Mouse (Mus musculus) adrenal gland, postnatal 25 days (tissue): ENCODE results near the gene Gm20716. TPM values are rescaled to one million over a fixed set of nuclear protein-coding genes. Genes with fewer than 3 reads are reported as not detected.

Experiments
- DNase-seq: peaks from one replicate; pipeline ENCODE4 v3.0.0; 2021; ENCODE audit warnings: mixed read lengths
- total RNA-seq: library from RNA; stranded (reverse); gene quantifications from 2 replicates; pipeline ENCODE4 v1.2.3, GENCODE M21; 2021

The Gm20716 gene
- total RNA-seq, 1 experiment from 2014 or later = 27.1 TPM

DNA sequence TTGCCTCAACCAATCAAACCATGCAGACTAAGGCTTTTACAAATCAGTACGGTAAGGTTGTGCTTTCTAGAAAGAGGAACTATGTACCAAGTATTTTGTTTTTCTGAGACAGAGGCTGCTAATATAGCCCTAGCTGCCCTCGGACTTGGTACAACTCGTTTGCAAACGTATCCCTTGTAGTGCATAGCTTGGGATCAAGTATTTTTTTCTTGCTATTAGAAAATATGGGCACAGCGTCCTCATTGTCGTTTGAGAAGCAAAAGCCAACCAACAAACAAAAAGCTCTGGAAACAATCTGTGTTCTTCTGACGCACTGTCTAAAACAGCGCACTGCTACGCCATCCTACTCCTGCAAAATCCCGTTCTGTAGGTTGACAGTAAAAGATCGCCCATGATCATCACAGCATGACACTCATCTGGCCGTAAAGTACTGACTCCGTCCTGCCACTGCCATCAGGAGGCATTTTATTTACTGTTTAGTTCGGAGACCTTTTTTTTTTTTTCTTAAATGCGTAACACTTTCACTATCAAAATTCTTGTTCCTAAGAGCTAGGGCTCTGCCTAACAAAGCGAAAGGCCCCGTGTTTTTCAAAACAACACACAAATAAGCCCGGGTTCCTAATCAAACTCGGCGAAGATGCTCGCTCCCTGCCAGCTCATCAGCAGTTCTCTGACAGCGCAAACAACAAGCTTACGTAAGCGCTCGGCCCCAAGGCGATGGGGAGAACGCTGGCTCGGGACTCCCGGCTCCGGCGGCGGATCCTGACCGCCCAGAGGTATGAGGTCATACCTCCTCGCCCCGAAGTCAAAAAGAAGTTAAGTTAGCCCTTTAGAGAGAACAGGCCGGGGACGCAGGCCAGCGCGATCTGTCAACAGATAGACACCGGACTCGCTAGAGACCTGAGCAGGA lies 793 bp downstream of the Gm20716 start:
- DNase-seq = peak; percentile 57

DNA sequence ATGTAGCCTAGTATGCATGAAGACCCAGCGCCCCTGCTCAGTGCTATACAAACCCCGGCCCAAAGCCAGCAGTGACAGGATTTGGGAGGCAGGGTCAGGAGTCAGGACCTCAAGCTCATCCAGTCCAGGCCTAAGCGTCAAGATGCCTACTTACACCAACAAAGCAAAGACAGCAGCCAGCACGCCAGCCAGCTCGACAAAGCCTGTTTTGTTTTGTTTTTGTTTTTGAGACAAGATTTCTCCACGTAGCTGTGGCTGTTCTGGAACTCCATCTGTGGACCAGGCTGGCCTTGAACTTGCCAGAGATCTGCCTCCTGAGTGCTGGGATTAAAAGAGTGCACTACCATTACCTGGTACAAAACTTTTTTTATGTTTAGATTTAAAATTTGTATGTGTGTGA lies 6.8 kb downstream of the Gm20716 start:
- DNase-seq = no peak

DNA sequence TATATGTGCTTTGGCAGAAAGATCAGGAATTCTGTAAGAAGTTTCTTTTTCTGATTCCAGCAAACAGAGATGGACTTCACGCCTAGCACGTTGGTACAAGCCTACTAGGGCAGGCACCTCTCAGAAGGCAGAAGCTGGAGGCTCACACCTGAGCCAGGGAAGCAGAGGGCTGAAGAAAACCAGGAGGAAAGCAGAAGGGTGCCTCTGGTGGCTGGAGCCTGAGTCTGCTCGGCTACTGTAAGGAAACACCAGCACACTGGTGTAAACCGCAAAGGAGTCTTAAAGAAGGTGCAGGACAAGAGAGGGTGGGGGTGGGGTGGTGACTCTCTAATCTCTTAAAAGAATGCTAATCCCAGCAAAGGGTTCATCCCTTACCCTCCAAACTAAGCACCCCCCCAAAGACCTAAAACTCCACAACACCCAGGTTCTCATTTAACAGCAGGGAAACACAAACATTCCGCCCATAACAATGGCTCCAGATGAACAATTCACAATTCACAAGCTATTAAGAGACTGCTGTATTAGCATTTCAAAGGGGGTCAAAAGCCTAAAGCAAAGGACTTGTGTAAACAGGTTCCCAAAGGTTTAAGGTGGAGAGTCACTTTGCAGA lies 16.3 kb downstream of the Gm20716 start:
- no peak for DNase-seq

DNA sequence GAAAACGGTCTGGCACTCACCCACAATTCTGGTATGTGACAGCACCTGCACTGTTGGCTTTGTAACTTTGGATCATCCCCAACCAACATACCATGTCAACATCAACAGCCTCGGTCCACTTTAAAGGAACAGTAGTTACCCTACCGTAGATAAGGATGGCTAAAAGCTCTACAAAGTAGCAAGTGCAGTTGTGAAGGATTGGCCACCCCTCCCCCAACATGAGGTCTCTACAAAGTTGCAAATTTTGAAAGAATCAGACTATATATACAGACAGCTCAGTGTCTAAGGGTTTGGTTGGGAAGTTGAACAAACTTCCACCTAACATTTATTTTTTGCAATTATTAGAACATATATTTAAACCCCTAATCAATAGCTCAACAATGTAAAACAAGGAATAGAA lies 22.3 kb downstream of the Gm20716 start:
- no peak for DNase-seq

DNA sequence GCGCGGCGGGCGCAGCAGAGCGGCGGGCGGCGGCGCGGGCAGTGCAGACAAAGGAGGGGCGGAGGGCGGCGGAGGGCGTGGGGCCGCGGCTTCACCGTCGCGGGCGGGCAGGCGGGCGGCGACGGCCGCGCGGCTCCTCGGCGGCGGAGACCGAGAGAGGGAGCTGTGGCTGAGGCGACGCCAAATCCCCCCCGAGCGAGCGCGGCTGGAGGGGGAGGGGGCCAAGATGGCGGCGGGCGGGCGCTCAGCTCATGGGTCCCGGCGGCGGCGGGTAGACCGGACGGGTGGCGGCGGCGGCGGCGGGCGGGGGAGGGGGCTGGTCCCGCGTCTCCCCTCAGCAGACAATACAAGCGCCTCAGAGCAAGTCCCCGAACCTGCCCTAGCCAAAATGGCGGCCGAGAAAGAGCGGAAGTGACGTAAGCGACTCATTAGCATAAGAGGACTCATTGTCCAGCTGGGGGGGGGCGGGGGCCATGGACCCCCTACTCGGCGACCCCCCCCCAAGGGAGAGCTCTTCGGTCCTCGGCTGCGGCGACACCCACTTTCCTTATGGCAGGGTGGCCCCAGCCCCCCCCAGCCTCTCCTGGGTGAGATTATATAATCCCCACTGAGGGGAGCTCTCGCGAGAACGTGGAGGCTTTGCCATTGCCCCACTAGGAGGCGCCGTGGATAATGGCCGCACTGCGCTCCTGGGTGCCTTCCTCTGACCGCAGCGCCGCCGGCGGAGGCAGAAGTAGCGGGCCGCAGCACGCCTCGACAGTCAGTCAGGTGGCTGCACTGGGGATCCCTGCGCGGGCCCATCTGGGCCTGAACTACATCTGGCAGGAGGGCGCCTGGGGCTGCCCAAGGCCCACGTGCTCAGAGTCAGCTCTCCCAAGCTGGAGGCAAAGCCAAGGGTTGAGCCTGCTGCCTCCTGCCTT lies 23.2 kb downstream of the Gm20716 start, which contains the start of gene Adnp:
TSS of gene Adnp (minus strand) at position 388 of the 920 bp plus-strand sequence.
- peak; percentile 92 for DNase-seq

DNA sequence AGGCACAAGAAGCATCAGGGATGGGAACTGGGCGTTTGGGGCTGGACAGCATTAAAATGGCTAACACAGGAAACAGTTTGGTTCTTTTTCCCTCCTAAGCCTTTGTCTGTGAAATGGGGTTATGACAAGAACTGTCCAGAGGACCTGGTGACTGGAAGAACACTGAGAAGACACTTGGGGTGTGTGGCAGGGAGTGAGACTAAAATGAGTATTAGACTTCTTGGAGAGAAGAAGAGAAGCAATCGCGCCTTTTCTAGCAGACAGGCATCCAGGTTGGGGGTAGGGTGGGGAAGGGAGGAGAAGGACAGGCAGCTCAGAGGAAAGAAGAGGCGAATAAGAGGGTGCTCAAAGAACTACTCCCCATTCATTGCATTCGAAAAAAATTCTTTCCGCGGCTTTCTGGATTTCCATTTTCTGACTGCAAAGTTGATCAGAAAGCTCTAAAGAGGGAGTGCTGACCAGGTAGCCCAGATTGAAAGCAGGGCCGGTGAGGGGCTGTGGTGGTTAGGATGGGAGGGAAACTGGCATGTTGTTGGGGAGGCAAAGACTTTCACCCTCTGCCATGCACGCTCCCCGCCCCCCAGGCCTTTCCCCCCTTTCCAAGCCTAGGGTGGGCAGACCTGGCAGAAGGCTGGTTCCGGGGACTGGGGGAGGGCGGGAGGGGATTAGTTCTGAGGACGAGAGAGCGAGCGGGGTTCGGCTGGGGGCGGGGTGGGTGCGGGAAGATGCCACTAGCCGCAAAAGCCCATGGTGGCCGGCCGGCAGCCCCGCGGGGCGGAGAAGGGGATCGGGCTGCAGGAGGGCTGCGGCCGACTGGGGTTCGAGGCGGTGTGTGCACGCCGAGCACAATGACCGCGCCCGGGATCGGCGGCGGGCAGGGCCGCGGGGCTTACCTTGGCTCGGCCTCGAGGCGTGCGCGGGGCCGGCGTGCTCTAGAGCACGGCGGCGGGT lies 24.2 kb downstream of the Gm20716 start:
- DNase-seq = peak; percentile 27

DNA sequence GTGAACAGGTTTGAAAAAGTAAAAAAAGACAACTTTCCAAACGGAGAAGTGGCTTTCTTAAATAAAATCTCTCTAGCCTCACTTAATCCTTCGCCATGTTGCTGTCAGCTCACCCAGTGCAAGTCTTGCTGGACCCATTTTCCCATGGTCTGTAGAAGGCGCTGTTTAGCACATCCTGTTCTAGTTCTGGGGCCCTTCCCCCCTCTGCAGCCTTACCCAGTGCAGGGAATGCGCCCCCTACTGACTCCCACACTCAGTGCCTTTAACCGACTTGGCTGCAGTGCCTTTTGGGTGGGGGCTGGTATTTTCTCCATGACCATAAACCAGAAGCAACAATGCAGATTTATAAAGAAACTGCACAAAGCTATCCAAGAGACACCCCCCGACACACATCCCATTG lies 24.9 kb downstream of the Gm20716 start:
- peak; percentile 87 for DNase-seq

DNA sequence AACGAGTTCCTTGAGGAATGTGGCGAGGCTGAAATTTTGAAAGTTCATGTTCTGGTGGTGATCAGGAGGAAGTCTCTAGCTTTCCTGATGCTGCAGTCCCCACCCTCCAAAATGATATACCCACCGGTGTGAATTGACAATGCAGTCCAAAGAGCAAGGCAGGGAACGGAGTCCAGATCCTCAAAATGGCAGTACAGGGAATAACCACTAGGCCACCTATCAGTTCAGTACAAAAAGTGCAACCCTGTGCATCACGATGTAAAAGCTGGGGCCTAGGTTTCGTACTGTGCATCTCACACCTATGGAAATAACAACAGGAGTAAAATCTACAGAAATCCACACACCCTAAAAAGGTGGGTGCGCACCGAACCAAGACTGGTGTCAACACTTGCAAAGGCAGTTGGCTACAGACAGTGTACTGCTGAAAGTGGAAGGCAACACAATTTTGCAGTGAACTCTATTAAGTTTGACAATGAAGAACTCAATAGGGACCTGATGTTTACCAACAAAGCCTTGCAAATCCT lies 25.6 kb downstream of the Gm20716 start:
- DNase-seq = no peak

DNA sequence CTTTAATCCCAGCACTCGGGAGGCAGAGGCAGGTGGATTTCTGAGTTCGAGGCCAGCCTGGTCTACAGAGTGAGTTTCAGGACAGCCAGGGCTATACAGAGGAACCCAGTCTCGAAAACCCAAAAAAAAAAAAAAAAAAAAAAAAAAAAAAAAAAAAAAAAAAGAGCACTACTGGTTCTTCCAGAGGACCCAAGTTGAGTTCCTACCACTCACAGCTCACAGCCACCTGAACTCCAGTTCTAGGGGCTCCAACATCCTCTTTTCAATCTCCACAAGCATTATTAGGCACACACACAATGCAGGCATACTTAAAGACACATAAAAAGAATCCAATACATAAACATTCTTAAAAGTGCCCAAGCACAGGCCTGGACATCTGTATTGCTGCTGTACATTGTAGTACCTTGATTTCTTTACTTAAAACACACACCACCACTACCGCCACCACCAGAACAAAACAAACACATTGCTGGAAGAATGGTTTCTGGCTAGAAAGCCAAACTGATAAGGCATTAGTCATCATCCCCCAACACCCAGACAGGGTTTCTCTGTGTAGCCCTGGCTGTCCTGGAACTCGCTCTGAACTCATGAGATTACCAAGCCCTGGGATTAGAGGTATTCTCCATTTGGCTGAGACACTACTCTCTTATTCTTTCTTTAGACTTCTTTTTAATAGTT lies 30.0 kb downstream of the Gm20716 start:
- DNase-seq = no peak

DNA sequence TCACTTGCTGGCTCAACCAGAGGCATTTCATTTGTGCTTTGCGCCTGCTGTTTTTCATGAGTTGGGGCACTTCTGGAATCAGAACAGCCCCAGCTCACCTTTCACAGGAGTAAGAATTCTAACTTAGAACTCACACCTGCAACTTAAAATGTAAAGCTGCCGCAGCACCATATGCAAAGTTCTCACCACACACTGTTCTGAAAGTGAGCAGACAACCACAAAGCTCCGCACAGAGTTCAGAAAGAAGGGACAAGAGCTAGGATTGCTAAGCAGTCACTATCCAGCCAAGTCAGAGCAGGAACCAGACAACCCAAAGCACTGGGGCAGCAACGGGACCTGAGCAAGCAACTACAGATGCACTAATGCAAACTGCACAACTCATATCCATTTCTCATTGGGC lies 30.7 kb downstream of the Gm20716 start:
- DNase-seq = no peak

DNA sequence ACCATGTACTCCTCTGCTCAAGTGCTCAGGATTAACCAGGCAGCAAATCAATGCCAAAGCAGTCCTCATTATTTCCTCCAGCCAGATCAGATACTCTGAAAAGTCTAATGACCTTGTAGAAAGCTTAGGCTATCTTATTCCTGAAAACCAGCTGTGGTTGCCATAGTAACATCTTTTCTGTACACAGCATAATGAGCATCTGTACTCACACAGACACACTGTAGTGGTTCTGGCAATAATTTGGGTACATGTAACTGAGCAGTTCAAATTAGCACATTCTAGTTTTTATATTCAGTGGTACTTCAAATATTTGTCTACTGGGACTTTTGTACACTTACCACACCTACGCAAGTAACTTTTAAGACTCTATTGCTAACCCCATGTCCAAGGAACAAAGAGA lies 31.7 kb downstream of the Gm20716 start:
- DNase-seq = no peak

DNA sequence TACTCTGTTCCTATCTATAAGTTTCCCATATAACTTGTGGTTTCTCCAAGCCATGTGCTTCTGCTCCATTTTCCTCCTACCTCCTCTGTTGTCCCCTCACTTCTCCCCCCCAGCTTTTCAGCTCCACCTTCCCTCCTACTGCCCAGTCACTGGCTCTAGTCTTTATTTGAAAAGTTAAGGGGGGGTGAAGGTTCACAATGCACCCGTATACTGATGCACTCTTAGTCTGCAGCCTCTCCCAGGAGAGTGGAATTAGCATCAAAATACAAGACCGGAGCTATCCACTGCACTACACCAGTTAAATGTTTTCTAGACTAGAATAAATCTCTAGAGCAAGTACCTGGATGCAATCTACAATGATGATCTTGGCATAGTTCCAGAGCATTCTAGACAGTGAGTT lies 34.4 kb downstream of the Gm20716 start:
- DNase-seq = no peak

DNA sequence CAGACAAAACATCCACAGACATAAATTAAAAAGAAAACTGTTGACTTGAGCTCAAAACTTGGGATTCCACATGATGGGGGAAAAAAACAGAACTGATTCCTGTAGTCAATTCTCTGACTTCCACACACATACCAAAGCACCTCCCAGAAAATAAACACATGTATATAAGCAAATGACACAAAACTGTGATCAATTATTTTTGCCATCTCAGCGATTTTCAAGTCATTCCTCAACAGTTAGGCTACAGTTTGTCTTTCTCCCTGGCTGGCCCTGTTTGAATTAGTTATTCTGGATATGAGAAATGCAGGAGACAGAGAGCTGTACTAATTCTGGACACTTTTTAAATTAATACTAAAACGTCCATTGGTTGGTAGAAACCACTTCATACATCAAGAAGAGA lies 36.5 kb downstream of the Gm20716 start:
- DNase-seq = no peak

DNA sequence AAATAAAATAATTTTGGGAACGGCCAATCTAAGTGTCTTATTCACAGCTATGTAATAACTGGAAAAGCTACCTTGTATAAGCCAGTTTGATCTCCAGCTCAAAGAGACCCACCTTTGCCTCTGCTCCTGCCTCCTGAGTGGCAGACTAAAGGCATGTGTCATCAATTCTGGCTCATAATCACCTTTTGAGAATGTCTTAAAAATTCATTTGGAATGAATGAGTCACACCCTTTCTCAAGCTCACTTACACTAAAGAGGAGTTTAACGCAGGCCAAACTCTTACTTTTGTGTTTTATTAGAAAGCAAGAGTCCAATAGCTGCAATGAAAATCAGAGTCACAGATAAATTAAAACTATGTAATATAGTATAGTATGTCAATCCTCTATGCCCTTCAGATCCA lies 38.3 kb downstream of the Gm20716 start:
- DNase-seq = no peak

DNA sequence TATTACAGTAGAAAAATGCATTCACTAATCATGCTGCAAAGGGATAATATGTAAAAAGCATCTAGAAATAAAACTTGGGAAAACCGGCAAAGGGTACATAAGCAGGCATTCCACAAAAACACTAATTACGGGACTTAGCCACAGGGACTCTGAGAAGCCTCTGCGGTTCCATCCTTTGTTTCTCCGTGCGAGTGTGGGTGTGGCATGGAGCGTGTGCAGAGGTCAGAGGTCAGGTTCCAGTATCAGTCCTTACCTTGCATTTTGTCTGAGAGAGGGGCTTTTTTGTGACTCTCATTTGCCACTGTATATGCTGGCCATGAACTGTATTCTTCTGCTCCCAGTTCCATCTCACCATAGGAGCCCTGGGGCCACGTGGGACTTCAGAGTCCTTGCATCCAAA lies 54.2 kb downstream of the Gm20716 start:
- no peak for DNase-seq

DNA sequence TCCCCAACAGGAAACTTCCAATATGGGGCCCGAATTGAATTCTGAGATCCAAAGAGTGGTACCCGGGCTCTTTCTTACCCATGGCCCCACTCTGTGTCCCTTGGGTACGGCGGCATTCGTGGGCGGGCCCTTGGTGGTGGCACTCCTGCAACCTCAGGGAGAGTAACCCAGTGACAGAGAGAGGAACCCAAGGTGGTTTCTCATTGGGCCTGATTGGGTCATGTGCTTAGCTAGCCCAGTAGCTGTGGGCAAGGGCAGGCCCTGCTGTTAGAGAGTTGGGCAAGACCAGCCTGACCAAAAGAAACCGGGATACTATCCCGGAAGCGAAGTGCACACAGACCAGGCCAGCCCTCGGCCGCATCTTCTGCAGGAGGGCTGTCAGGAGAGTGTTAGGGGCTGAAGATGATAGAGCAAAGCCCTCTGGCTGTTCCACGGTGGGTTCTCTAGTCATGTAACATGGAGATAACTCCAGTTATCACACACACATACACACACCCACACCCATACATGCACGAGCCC lies 59.9 kb downstream of the Gm20716 start:
- peak; percentile 81 for DNase-seq

DNA sequence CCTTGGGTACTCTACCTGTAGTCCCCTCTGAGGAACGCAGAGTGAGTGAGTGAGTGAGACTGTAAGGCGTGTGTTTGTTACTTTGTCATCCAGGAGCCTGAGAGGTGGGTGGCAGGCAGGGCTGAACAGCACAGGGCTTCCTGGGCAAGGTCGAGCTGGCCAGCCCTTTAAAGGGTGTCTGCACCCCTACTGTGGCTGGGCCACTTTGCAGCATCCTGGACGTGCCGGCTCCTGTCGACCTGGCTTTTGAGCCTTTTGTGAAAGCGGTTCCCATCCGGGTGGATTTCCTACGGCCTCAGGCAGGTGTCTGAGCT lies 60.4 kb downstream of the Gm20716 start:
- no peak for DNase-seq

DNA sequence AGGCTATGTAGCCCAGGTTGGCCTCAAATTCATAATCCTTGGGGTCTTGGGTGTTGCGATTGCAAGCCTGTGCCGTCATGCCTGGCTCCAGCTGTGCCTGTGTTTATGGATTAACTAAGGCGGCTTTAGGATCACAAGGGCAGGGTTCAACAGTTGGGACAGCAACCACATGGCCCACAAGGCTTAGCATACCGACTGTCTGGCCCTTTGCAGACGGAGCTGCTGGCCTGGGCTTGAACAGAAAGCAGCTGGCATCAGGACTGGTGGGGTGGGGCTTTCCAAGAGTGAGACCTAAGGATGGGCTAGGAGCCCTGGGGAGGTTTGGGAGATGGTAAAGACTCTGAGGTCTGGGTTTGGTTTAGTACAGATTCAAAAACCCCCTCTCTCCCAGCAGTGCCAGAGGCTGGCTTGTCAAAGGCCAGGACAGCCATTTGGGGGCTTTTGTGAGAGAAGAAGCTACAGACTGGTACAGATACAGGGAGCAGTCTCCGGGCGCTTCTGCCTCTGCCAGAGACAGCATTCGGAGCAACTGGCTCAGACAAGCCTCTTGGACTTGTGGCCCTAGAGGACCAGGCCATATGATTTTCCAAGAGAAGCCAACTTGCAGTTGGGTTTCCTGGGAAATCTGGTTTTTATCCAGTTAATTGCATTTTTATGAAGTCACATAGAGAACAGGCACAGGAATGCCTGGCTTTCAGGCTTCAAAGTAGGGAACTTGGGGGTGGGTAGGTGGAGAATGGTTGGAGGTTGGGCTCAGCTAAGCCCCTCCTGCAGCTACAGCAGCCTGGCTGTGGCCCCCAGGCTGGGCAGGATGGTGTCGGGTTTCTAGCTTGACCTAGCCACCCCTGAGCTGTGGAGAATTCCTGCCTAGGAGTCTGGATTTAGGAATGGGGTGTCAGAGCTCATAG lies 61.0 kb downstream of the Gm20716 start:
- no peak for DNase-seq

DNA sequence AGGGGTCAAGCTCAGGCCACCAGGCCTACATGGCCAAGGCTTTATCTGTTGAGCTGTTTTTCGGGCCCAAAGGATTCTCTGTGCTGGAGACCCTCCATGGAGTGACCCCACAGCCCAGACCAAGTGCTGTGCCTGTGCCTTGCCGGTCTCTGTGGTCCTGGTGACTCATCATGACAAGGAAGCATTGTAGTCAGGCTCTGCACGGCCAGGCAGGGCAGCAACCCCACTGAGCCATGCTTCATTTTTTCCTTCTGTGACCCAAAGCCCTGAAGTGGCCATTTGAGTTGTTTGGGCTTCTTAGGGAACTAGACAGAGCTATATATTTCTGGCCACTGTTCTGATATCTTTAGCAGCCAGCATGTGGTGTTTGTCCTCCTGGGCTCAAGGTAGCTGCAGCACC lies 62.4 kb downstream of the Gm20716 start:
- no peak for DNase-seq
